Mouse (Mus musculus) limb, embryonic 10.5 days (tissue): ENCODE results near the gene Ifi206. TPM values are rescaled to one million over a fixed set of nuclear protein-coding genes. Genes with fewer than 3 reads are reported as not detected.
"Not testable (repeated sequence)": the region's sequence is repeated elsewhere in the genome, so short reads cannot be mapped to it uniquely, and the experiment has no call there.

Experiments used
- DNase-seq: peaks from one replicate; pipeline ENCODE4 v3.0.0-alpha.2; 2017; ENCODE audit warnings: low spot score
- H3K27ac ChIP-seq: fragments of 300-500 bp; sonication (generic); 2 replicates; pipeline ENCODE4 v1.5.1; 2016; ENCODE audit warnings: mild to moderate bottlenecking
- H3K27me3 ChIP-seq: fragments of 300-500 bp; sonication (generic); 2 replicates; pipeline ENCODE4 v1.6.1; 2016; ENCODE audit warnings: low read depth, mild to moderate bottlenecking; ENCODE audit not compliant: poor library complexity, severe bottlenecking
- H3K36me3 ChIP-seq: fragments of 300-500 bp; sonication (generic); 2 replicates; pipeline ENCODE4 v1.6.1; 2016; ENCODE audit warnings: mild to moderate bottlenecking, moderate library complexity
- H3K4me1 ChIP-seq: fragments of 300-500 bp; sonication (generic); 2 replicates; pipeline ENCODE4 v1.6.1; 2016
- H3K4me3 ChIP-seq: fragments of 300-500 bp; sonication (generic); 2 replicates; pipeline ENCODE4 v1.5.1; 2016; ENCODE audit warnings: mild to moderate bottlenecking, moderate library complexity
- H3K9me3 ChIP-seq: fragments of 300-500 bp; sonication (generic); replicated peaks from 2 replicates; pipeline ENCODE4 v1.6.1; 2016; ENCODE audit warnings: mild to moderate bottlenecking
- WGBS: fragments of 180-500 bp; shearing (Covaris S2); methylation state at CpG from one replicate; pipeline ENCODE4 v1.1.7; 2016; 5-methylcytosine and 5-hydroxymethylcytosine counted together
- polyA plus RNA-seq: library from polyadenylated mRNA; unstranded; fragments of >200 nt; fragmentation: Nextera tagmentation; extraction: Ambion mirVana; gene quantifications from 2 replicates; pipeline ENCODE4 v1.2.1, GENCODE M21; 2016

The Ifi206 gene
- not detected in 2 replicates for polyA plus RNA-seq

- 89% methylated on average over 3 of the region's 3 CpGs for WGBS
- H3K4me3 ChIP-seq, H3K9me3 ChIP-seq, H3K36me3 ChIP-seq, H3K4me1 ChIP-seq, H3K27ac ChIP-seq, H3K27me3 ChIP-seq, DNase-seq: not testable (repeated sequence)
These were observed at the start of gene Ifi206 for GRCm38 (mm10) chr1:173490812-173491480. Ifi206 (minus strand) TSS chr1:173491041.

- not testable (repeated sequence) for H3K4me3 ChIP-seq, H3K9me3 ChIP-seq, H3K27me3 ChIP-seq, H3K27ac ChIP-seq, H3K36me3 ChIP-seq, DNase-seq, H3K4me1 ChIP-seq
- WGBS = 91% methylated on average over 3 of the region's 3 CpGs
These were observed 45.0 kb upstream of the Ifi206 start, which contains the start of gene Ifi214 for GRCm38 (mm10) chr1:173535791-173536190. Ifi214 (minus strand) TSS chr1:173535957.

GRCm38 (mm10) chr1:173521452-173521851 lies 30.6 kb upstream of the Ifi206 start:
- no peak overlapping the region for H3K4me3 ChIP-seq
- H3K4me1 ChIP-seq = no peaks in the 10 kb centered on the region
- H3K36me3 ChIP-seq = no peaks in the 10 kb centered on the region
- no peaks in the 10 kb centered on the region for H3K27me3 ChIP-seq
- no peaks in the 10 kb centered on the region for H3K9me3 ChIP-seq
- no peak overlapping the region for H3K27ac ChIP-seq
- DNase-seq = no peak

- not testable (repeated sequence) for H3K9me3 ChIP-seq, H3K4me3 ChIP-seq, H3K27me3 ChIP-seq, DNase-seq, H3K27ac ChIP-seq, H3K36me3 ChIP-seq, H3K4me1 ChIP-seq
- 97% methylated on average over 2 of the region's 2 CpGs for WGBS
These were observed 19.8 kb upstream of the Ifi206 start for GRCm38 (mm10) chr1:173510595-173510994.

GRCm38 (mm10) chr1:173491483-173491882 lies 642 bp upstream of the Ifi206 start:
- not testable (repeated sequence) for H3K36me3 ChIP-seq, H3K4me1 ChIP-seq, H3K9me3 ChIP-seq, H3K4me3 ChIP-seq, DNase-seq, H3K27me3 ChIP-seq, H3K27ac ChIP-seq

GRCm38 (mm10) chr1:173481182-173481574 lies 9.7 kb downstream of the Ifi206 start:
- H3K27me3 ChIP-seq, H3K9me3 ChIP-seq, H3K36me3 ChIP-seq, H3K4me1 ChIP-seq, H3K4me3 ChIP-seq, DNase-seq, H3K27ac ChIP-seq: not testable (repeated sequence)
- WGBS = 85% methylated on average over 3 of the region's 3 CpGs

GRCm38 (mm10) chr1:173480399-173481181 lies 10.3 kb downstream of the Ifi206 start:
- not testable (repeated sequence) for DNase-seq, H3K4me3 ChIP-seq, H3K4me1 ChIP-seq, H3K9me3 ChIP-seq, H3K36me3 ChIP-seq, H3K27ac ChIP-seq, H3K27me3 ChIP-seq
- 89% methylated on average over 5 of the region's 5 CpGs for WGBS

GRCm38 (mm10) chr1:173456761-173457160 lies 34.1 kb downstream of the Ifi206 start:
- H3K27me3 ChIP-seq = no peaks in the 10 kb centered on the region
- no peaks in the 10 kb centered on the region for H3K4me1 ChIP-seq
- H3K36me3 ChIP-seq = no peaks in the 10 kb centered on the region
- DNase-seq = no peak
- no peak overlapping the region for H3K27ac ChIP-seq
- 84% methylated on average over 5 of the region's 5 CpGs for WGBS
- no peak overlapping the region for H3K4me3 ChIP-seq
- H3K9me3 ChIP-seq = no peaks in the 10 kb centered on the region

- no peak overlapping the region for H3K27ac ChIP-seq
- H3K9me3 ChIP-seq = no peaks in the 10 kb centered on the region
- H3K27me3 ChIP-seq = no peaks in the 10 kb centered on the region
- DNase-seq = no peak
- no peaks in the 10 kb centered on the region for H3K36me3 ChIP-seq
- H3K4me3 ChIP-seq = no peak overlapping the region
- H3K4me1 ChIP-seq = no peaks in the 10 kb centered on the region
- 59% methylated on average over 7 of the region's 7 CpGs for WGBS
These were observed 34.6 kb downstream of the Ifi206 start for GRCm38 (mm10) chr1:173456139-173456754.

- Histone ChIP-seq H3K27ac (no peak overlapping the region), H3K36me3 (no peaks in the 10 kb centered on the region), H3K4me3 (no peak overlapping the region), H3K27me3 (no peaks in the 10 kb centered on the region), H3K9me3 (no peaks in the 10 kb centered on the region), H3K4me1 (no peaks in the 10 kb centered on the region)
- no peak for DNase-seq
- WGBS = 87% methylated on average over 5 of the region's 5 CpGs
These were observed 39.2 kb downstream of the Ifi206 start for GRCm38 (mm10) chr1:173451665-173452064.

GRCm38 (mm10) chr1:173450621-173451020 lies 40.2 kb downstream of the Ifi206 start:
- Histone ChIP-seq H3K27ac (no peak overlapping the region), H3K27me3 (no peaks in the 10 kb centered on the region), H3K4me1 (no peaks in the 10 kb centered on the region), H3K36me3 (no peaks in the 10 kb centered on the region), H3K4me3 (no peak overlapping the region), H3K9me3 (no peaks in the 10 kb centered on the region)
- DNase-seq = no peak
- WGBS = 91% methylated on average over 4 of the region's 4 CpGs

- DNase-seq = no peak
- Histone ChIP-seq H3K4me3 (no peak overlapping the region), H3K27ac (no peak overlapping the region), H3K9me3 (no peaks in the 10 kb centered on the region), H3K27me3 (no peaks in the 10 kb centered on the region), H3K4me1 (no peaks in the 10 kb centered on the region), H3K36me3 (no peaks in the 10 kb centered on the region)
- WGBS = 81% methylated on average over 4 of the region's 4 CpGs
These were observed 43.8 kb downstream of the Ifi206 start for GRCm38 (mm10) chr1:173447067-173447466.

- DNase-seq = no peak
- no peak overlapping the region for H3K27ac ChIP-seq
- H3K4me1 ChIP-seq = no peaks in the 10 kb centered on the region
- no peak overlapping the region for H3K4me3 ChIP-seq
- no peaks in the 10 kb centered on the region for H3K36me3 ChIP-seq
- H3K27me3 ChIP-seq = no peaks in the 10 kb centered on the region
- no peaks in the 10 kb centered on the region for H3K9me3 ChIP-seq
- 89% methylated on average over 1 of the region's 1 CpGs for WGBS
These were observed 47.8 kb downstream of the Ifi206 start for GRCm38 (mm10) chr1:173443061-173443460.
